Mouse (Mus musculus) neural tube, embryonic 12.5 days (tissue): ENCODE data around the gene Txndc16. TPM values are rescaled to one million over a fixed set of nuclear protein-coding genes. Genes with fewer than 3 reads are reported as not detected.

ENCODE experiments used
- ATAC-seq: fragments of 200-750 bp; cut with Nextera tagmentation; 2 replicates; pipeline ENCODE4 v1.8.0; 2017; ENCODE audit warnings: low read depth, mild to moderate bottlenecking, moderate TSS enrichment, moderate library complexity; ENCODE audit not compliant: low FRiP score
- H3K27ac ChIP-seq: fragments of 300-500 bp; sonication (generic); 2 replicates; pipeline ENCODE4 v1.5.1; 2016
- H3K27me3 ChIP-seq: fragments of 300-500 bp; sonication (generic); replicated peaks from 2 replicates; pipeline ENCODE4 v1.6.1; 2016; ENCODE audit warnings: mild to moderate bottlenecking
- H3K36me3 ChIP-seq: fragments of 300-500 bp; sonication (generic); 2 replicates; pipeline ENCODE4 v1.6.1; 2016; ENCODE audit warnings: mild to moderate bottlenecking
- H3K4me1 ChIP-seq: fragments of 300-500 bp; sonication (generic); 2 replicates; pipeline ENCODE4 v1.6.1; 2016
- H3K4me2 ChIP-seq: fragments of 300-500 bp; sonication (generic); replicated peaks from 2 replicates; pipeline ENCODE4 v1.6.1; 2016; ENCODE audit warnings: mild to moderate bottlenecking
- H3K4me3 ChIP-seq: fragments of 300-500 bp; sonication (generic); 2 replicates; pipeline ENCODE4 v1.5.1; 2016
- H3K9ac ChIP-seq: fragments of 300-500 bp; sonication (generic); 2 replicates; pipeline ENCODE4 v1.6.1; 2016; ENCODE audit warnings: mild to moderate bottlenecking
- H3K9me3 ChIP-seq: fragments of 300-500 bp; sonication (generic); 2 replicates; pipeline ENCODE4 v1.6.1; 2016; ENCODE audit warnings: mild to moderate bottlenecking
- WGBS: fragments of 180-500 bp; shearing (Covaris S2); methylation state at CpG from one replicate; pipeline ENCODE4 v1.1.7; 2016; 5-methylcytosine and 5-hydroxymethylcytosine counted together
- polyA plus RNA-seq: library from polyadenylated mRNA; unstranded; fragments of >200 nt; fragmentation: Nextera tagmentation; extraction: Ambion mirVana; gene quantifications from 2 replicates; pipeline ENCODE4 v1.2.1, GENCODE M21; 2016

The Txndc16 gene
- polyA plus RNA-seq, 1 experiment from 2014 or later, result 26.8 TPM

DNA sequence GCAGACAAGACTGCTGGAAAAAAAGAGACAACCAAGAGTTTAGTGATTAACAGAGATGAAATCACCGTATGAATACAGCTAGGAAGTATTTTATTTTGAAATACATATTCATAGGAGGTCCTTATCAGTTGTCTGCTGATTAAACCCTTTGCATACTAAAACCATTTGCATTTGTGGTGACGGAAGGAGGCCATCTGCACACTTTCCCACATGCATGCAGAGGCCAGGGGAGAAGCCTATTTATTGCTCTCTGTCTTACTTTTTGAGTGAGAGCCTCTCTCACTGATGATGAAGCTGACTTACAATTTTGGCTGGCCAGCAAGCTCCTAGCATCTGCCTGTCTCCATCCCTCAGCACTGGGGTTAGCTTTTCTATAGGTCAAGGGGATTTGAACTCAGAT lies 84.2 kb downstream of the Txndc16 start:
- Histone ChIP-seq H3K27me3 (no peaks in the 10 kb centered on the region), H3K4me2 (no peak overlapping the region), H3K27ac (no peak overlapping the region), H3K9me3 (no peaks in the 10 kb centered on the region), H3K36me3 (peaks cover 9% of the 10 kb centered on the region), H3K9ac (no peak overlapping the region), H3K4me1 (no peaks in the 10 kb centered on the region), H3K4me3 (no peak overlapping the region)
- no peak for ATAC-seq
- WGBS, result 74% methylated on average over 2 of the region's 2 CpGs

DNA sequence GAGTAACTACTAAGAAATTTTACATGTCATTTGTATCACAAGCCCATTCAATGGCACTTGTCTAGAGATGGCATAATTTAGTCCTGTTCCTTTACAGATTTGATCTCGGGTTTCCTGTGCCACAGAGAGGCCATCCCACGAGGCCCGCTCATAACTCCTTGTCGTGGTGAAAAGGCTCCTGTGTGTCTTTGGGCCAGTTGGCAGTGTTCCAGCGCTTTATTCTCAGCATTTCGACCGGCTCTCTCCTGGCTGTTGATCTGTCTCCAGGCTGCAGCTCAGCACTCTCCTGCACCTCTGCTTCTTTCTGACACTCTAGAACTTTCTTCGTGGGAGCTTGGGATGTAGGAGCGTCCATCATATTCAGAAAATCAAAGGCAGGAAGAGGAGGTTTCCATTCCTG lies 84.6 kb downstream of the Txndc16 start:
- no peaks in the 10 kb centered on the region for H3K4me1 ChIP-seq
- H3K4me3 ChIP-seq, result no peak overlapping the region
- H3K27ac ChIP-seq, result no peak overlapping the region
- WGBS, result 48% methylated on average over 9 of the region's 9 CpGs
- H3K27me3 ChIP-seq, result no peaks in the 10 kb centered on the region
- H3K36me3 ChIP-seq, result peaks cover 9% of the 10 kb centered on the region
- ATAC-seq, result peak; percentile 69; the same call in 1 of the 2 replicates
- no peak overlapping the region for H3K9ac ChIP-seq
- H3K9me3 ChIP-seq, result no peaks in the 10 kb centered on the region
- H3K4me2 ChIP-seq, result no peak overlapping the region

DNA sequence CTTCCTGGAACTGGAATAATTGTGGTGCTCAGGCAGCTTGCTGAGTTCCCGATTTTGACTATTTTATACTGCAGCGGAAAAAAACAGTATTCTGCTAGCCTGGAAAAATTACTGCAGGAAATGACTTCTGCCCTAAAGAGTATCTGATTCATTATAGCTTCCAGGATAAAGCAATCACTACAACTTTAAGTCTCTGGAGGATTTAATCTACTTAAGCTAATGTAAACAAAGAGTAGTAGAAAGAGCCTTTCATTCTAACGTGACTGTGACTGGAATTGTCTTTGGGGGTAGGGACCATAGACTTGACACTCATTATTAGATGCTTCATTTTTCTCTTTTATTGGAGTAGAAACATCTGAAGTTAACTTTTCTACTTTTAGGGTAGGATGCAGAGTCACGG lies 101.8 kb downstream of the Txndc16 start:
- H3K9ac ChIP-seq, result no peak overlapping the region
- H3K4me2 ChIP-seq, result no peak overlapping the region
- no peak for ATAC-seq
- H3K27ac ChIP-seq, result no peak overlapping the region
- H3K27me3 ChIP-seq, result no peaks in the 10 kb centered on the region
- no peaks in the 10 kb centered on the region for H3K4me1 ChIP-seq
- H3K9me3 ChIP-seq, result no peaks in the 10 kb centered on the region
- WGBS, result 77% methylated on average over 4 of the region's 4 CpGs
- no peak overlapping the region for H3K4me3 ChIP-seq
- no peaks in the 10 kb centered on the region for H3K36me3 ChIP-seq

DNA sequence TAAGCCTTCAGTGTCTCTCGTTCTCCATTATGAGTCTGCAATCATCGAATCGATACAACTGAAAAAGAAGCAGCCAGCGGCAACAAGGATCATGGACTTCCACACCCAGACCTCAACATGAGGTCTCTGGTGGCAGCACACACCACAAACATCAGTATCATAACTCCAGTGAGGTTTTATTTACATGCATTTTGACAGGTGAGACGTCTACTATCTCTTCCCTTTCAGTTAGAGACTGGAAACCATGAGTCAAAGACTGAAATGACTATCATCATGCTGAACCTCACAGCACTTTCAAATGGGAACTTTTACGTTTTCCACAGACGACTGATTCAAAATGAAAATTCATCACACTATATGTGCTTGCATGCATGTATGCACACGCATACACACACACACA lies 117.9 kb downstream of the Txndc16 start:
- WGBS, result 91% methylated on average over 8 of the region's 8 CpGs
- Histone ChIP-seq H3K4me1 (no peaks in the 10 kb centered on the region), H3K9ac (no peak overlapping the region), H3K4me3 (no peak overlapping the region), H3K4me2 (no peak overlapping the region), H3K27ac (no peak overlapping the region), H3K27me3 (no peaks in the 10 kb centered on the region), H3K36me3 (no peaks in the 10 kb centered on the region), H3K9me3 (no peaks in the 10 kb centered on the region)
- no peak for ATAC-seq

DNA sequence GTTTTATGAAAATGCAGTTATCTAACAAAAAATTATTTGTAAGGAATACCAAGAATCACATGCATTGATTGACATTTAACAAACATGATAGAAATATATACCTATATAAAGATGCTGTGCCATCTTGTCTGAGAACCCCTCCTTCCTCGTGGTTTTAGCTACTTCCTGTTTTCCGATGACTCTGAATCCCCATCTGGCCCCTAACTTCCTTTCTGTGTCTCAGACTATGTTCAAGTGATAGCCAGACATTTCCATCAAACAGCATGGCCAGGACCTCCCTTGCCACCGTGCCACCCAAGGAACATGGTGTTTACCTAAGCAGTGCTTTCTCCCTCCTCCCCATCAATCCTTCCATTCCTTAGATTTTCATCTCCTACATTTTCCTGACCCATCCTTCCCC lies 127.8 kb downstream of the Txndc16 start:
- no peak overlapping the region for H3K9ac ChIP-seq
- no peak for ATAC-seq
- H3K4me1 ChIP-seq, result no peaks in the 10 kb centered on the region
- WGBS, result 88% methylated on average over 3 of the region's 3 CpGs
- no peaks in the 10 kb centered on the region for H3K9me3 ChIP-seq
- no peak overlapping the region for H3K4me2 ChIP-seq
- H3K27me3 ChIP-seq, result no peaks in the 10 kb centered on the region
- no peak overlapping the region for H3K27ac ChIP-seq
- no peak overlapping the region for H3K4me3 ChIP-seq
- H3K36me3 ChIP-seq, result no peaks in the 10 kb centered on the region

DNA sequence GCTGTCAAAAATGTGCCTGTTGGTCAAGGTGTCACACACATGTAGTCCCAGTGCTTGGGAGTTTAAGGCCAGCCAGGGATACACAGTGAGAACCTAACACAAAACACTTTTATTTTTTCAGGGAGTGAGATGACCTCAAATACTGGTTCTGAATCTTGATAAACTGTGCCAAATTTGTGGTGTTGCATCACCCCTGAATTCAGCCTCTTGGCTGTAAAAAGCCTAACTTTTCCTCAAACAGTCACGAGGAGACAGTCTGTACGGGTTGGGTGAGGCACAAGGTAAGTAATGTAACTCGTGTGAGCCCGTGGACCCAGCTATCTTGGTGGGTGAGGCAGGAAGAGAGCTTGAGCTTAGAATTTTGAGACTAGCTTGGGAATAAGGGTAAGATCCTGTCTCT lies 130.1 kb downstream of the Txndc16 start:
- H3K4me2 ChIP-seq, result no peak overlapping the region
- no peak for ATAC-seq
- WGBS, result 84% methylated on average over 4 of the region's 4 CpGs

DNA sequence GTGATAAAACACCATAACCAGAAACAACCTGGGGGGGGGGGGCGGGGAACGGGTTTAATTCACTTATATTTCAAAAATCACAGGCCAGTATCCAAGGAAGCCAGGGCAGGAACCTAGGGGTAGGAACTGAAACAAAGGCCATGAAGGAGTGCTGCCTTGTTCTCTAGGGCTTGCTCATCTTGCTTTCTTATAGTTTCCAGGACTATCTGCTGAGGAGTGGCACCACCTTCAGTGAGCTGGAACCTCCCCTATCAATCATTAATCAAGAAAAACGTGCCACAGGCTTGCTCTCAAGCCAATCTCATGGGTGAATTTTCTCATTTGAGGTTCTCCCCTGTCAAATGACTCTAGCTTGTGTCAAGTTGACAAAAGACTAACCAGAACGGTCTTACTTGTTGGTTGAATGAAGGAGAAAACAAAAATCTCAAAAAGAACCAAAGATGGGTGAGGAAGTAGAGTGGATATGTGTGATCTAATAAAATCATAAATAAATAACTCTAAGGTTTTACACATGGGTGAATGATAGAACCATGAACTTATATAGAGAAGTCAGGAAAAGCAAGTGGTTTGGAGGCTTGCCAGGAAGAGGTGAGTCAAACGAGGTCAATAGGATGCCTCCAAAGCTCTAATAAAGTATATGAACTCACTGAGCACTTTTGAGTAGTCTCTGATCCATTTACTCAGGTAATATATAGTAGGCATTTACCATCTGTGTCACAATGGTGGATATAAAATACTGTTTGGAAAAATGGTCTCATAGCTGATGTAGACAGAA lies 134.3 kb downstream of the Txndc16 start:
- Histone ChIP-seq H3K4me2 (no peak overlapping the region), H3K9ac (no peak overlapping the region), H3K27ac (no peak overlapping the region), H3K36me3 (no peaks in the 10 kb centered on the region), H3K4me1 (no peaks in the 10 kb centered on the region), H3K27me3 (no peaks in the 10 kb centered on the region), H3K4me3 (no peak overlapping the region), H3K9me3 (no peaks in the 10 kb centered on the region)
- ATAC-seq, result no peak
- WGBS, result 82% methylated on average over 5 of the region's 5 CpGs

More for the DNA sequence above, 130.1 kb downstream of the Txndc16 start:
- no peak overlapping the region for H3K27ac ChIP-seq
- no peaks in the 10 kb centered on the region for H3K27me3 ChIP-seq
- no peaks in the 10 kb centered on the region for H3K9me3 ChIP-seq
- H3K9ac ChIP-seq, result no peak overlapping the region
- H3K4me3 ChIP-seq, result no peak overlapping the region
- H3K4me1 ChIP-seq, result no peaks in the 10 kb centered on the region
- no peaks in the 10 kb centered on the region for H3K36me3 ChIP-seq

DNA sequence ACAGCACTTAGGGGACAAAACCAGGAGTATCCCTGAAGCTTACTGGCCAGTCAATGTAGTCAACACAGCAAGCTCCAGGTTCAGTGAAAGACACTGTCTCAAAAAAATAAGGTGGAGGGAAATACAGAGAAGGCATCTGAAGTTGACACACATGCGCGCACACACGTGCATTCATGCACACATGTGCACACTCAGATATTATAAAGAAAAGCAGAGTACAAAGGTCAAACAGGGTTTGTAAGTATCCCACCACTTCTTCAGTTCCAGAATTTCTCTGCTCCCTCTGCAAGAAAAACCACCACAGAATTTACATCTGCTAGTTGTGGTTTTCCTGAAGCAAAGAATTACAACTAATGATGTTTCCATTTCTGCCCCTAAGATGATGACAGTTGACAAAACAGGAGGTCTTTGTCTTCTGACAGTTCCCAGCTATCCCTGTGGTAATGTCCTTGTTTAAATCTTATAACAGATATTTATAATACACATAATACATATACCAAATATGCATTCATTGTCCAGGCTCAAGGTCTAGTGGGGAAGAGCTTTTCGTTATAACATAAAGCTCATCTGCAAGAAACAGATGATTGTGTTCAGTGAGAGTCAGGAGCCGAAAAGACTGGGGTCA lies 135.4 kb downstream of the Txndc16 start:
- WGBS, result 90% methylated on average over 5 of the region's 5 CpGs

DNA sequence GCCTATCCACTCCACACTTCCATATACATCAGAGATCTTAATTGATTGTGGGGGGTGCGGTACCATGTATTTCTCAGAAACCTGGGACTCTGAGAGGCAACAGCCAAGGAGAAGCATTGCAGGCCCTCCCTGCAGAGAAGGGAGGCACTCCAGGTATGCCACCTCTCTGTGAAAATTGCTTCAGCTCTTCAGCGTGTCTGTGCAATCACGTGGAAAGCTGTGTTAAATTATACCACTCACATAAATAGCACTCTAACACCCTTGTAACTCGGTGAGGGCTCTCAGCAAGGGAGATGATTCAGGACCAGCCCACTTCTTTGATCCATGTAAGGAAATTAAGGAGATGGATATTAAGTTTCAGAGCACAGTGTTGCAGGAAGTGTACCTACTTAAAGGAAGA lies 136.6 kb downstream of the Txndc16 start:
- WGBS, result 30% methylated on average over 4 of the region's 4 CpGs
- Histone ChIP-seq H3K9ac (no peak overlapping the region), H3K27ac (no peak overlapping the region), H3K4me2 (no peak overlapping the region), H3K4me3 (no peak overlapping the region), H3K36me3 (no peaks in the 10 kb centered on the region), H3K9me3 (no peaks in the 10 kb centered on the region), H3K4me1 (no peaks in the 10 kb centered on the region), H3K27me3 (no peaks in the 10 kb centered on the region)
- ATAC-seq, result no peak

More for the DNA sequence above, 135.4 kb downstream of the Txndc16 start:
- Histone ChIP-seq H3K9me3 (no peaks in the 10 kb centered on the region), H3K36me3 (no peaks in the 10 kb centered on the region), H3K27me3 (no peaks in the 10 kb centered on the region), H3K4me3 (no peak overlapping the region), H3K9ac (no peak overlapping the region), H3K27ac (no peak overlapping the region), H3K4me1 (no peaks in the 10 kb centered on the region), H3K4me2 (no peak overlapping the region)
- no peak for ATAC-seq

Other genes with a start within 250 kb of the Txndc16 start
- 0.48 and 0.84 TPM in 2 replicates for gene Ptger2, start 232.1 kb downstream of the Txndc16 start, polyA plus RNA-seq
- gene Gpr137c, start 611 bp downstream of the Txndc16 start, polyA plus RNA-seq, result 10.2 and 12.6 TPM in 2 replicates
- 29.5 and 32.0 TPM in 2 replicates for gene Ero1l, start 98.4 kb upstream of the Txndc16 start, polyA plus RNA-seq
- gene Psmc6, start 109.5 kb upstream of the Txndc16 start, polyA plus RNA-seq, result 202 and 219 TPM in 2 replicates
- gene Styx, start 130.8 kb upstream of the Txndc16 start, polyA plus RNA-seq, result 47.1 and 52.0 TPM in 2 replicates
- gene Gnpnat1, start 184.6 kb upstream of the Txndc16 start, polyA plus RNA-seq, result 29.2 and 30.9 TPM in 2 replicates